Mouse (Mus musculus) neural tube, embryonic 14.5 days (tissue): Measurements from ENCODE around the gene Pvalb. TPM values are rescaled to one million over a fixed set of nuclear protein-coding genes. Genes with fewer than 3 reads are reported as not detected.

Experiments used
- ATAC-seq: fragments of 200-750 bp; cut with Nextera tagmentation; 2 replicates; pipeline ENCODE4 v1.8.0; 2017; ENCODE audit warnings: low read depth, mild to moderate bottlenecking, moderate TSS enrichment, moderate library complexity
- H3K27ac ChIP-seq: fragments of 300-500 bp; sonication (generic); 2 replicates; pipeline ENCODE4 v1.5.1; 2014; ENCODE audit warnings: low read depth, mild to moderate bottlenecking, control low read depth, low read length, moderate library complexity, mixed read lengths
- H3K27me3 ChIP-seq: fragments of 300-500 bp; sonication (generic); 2 replicates; pipeline ENCODE4 v1.6.1; 2014; ENCODE audit warnings: low read length; ENCODE audit not compliant: control insufficient read depth, insufficient read depth
- H3K36me3 ChIP-seq: fragments of 300-500 bp; sonication (generic); 2 replicates; pipeline ENCODE4 v1.6.1; 2014; ENCODE audit warnings: low read length, mixed read lengths; ENCODE audit not compliant: control insufficient read depth, insufficient read depth
- H3K4me1 ChIP-seq: fragments of 300-500 bp; sonication (generic); 2 replicates; pipeline ENCODE4 v1.6.1; 2014; ENCODE audit warnings: low read length; ENCODE audit not compliant: control insufficient read depth, insufficient read depth
- H3K4me2 ChIP-seq: fragments of 300-500 bp; sonication (generic); 2 replicates; pipeline ENCODE4 v1.6.1; 2014; ENCODE audit warnings: mild to moderate bottlenecking, low read depth, low read length, control low read depth
- H3K4me3 ChIP-seq: fragments of 300-500 bp; sonication (generic); 2 replicates; pipeline ENCODE4 v1.5.1; 2014; ENCODE audit warnings: low read depth, low read length, control low read depth, mixed read lengths
- H3K9ac ChIP-seq: fragments of 300-500 bp; sonication (generic); replicated peaks from 2 replicates; pipeline ENCODE4 v1.6.1; 2014; ENCODE audit warnings: low read depth, mild to moderate bottlenecking, control low read depth, low read length, mixed read lengths
- H3K9me3 ChIP-seq: fragments of 300-500 bp; sonication (generic); 2 replicates; pipeline ENCODE4 v1.6.1; 2016; ENCODE audit warnings: low read length; ENCODE audit not compliant: control insufficient read depth
- WGBS: fragments of 180-500 bp; shearing (Covaris S2); extraction: QIAGEN DNeasy Blood & Tissue Kit; methylation state at CpG from one replicate; pipeline ENCODE4 v1.1.7; 2014; 5-methylcytosine and 5-hydroxymethylcytosine counted together
- polyA plus RNA-seq: library from polyadenylated mRNA; unstranded; fragments of >200 nt; fragmentation: Nextera tagmentation; extraction: Ambion mirVana; gene quantifications from 2 replicates; pipeline ENCODE4 v1.2.1, GENCODE M21; 2014

The Pvalb gene
- polyA plus RNA-seq, 1 experiment from 2014 or later, result 0.56 TPM

- H3K27ac ChIP-seq, result no peak overlapping the region
- no peaks in the 10 kb centered on the region for H3K4me1 ChIP-seq
- no peaks in the 10 kb centered on the region for H3K36me3 ChIP-seq
- 94% methylated on average over 6 of the region's 6 CpGs for WGBS
- no peak overlapping the region for H3K9ac ChIP-seq
- H3K4me2 ChIP-seq, result no peak overlapping the region
- no peaks in the 10 kb centered on the region for H3K9me3 ChIP-seq
- no peak overlapping the region for H3K4me3 ChIP-seq
- no peaks in the 10 kb centered on the region for H3K27me3 ChIP-seq
- ATAC-seq, result no peak
These were observed 50.8 kb downstream of the Pvalb start for GRCm38 (mm10) chr15:78155421-78155820.

GRCm38 (mm10) chr15:78153045-78153775 is 53.0 kb downstream of the Pvalb start:
- Histone ChIP-seq H3K9ac (no peak overlapping the region), H3K4me1 (no peaks in the 10 kb centered on the region), H3K4me3 (no peak overlapping the region), H3K36me3 (no peaks in the 10 kb centered on the region), H3K4me2 (no peak overlapping the region), H3K9me3 (no peaks in the 10 kb centered on the region), H3K27ac (no peak overlapping the region), H3K27me3 (no peaks in the 10 kb centered on the region)
- ATAC-seq, result no peak
- 27% methylated on average over 11 of the region's 11 CpGs for WGBS

GRCm38 (mm10) chr15:78148565-78148964 is 57.6 kb downstream of the Pvalb start:
- WGBS, result 76% methylated on average over 7 of the region's 7 CpGs

More at GRCm38 (mm10) chr15:78148565-78148964, 57.6 kb downstream of the Pvalb start:
- Histone ChIP-seq H3K36me3 (no peaks in the 10 kb centered on the region), H3K9me3 (no peaks in the 10 kb centered on the region), H3K27me3 (no peaks in the 10 kb centered on the region), H3K27ac (no peak overlapping the region), H3K4me1 (no peaks in the 10 kb centered on the region), H3K9ac (no peak overlapping the region), H3K4me2 (no peak overlapping the region), H3K4me3 (no peak overlapping the region)
- no peak for ATAC-seq

Other genes starting within 250 kb of the Pvalb start
- 9.0 and 11.2 TPM in 2 replicates for gene Foxred2, start 249.7 kb downstream of the Pvalb start, polyA plus RNA-seq
- 177 TPM in 2 replicates for gene Eif3d, start 235.6 kb downstream of the Pvalb start, polyA plus RNA-seq
- 12.4 and 21.0 TPM in 2 replicates for gene Cacng2, start 86.4 kb downstream of the Pvalb start, polyA plus RNA-seq
- 103 and 105 TPM in 2 replicates for gene Ift27, start 32.3 kb downstream of the Pvalb start, polyA plus RNA-seq
- gene Ncf4, start 38.4 kb upstream of the Pvalb start, polyA plus RNA-seq, result 1.5 TPM in 2 replicates
- gene Csf2rb2, start 99.3 kb upstream of the Pvalb start, polyA plus RNA-seq, result 0.09 and 0.11 TPM in 2 replicates
- gene Csf2rb, start 119.4 kb upstream of the Pvalb start, polyA plus RNA-seq, result 0.53 and 0.56 TPM in 2 replicates
- not detected in 2 replicates for gene Tex33, start 189.5 kb upstream of the Pvalb start, polyA plus RNA-seq
- 16.0 and 20.3 TPM in 2 replicates for gene Tst, start 199.5 kb upstream of the Pvalb start, polyA plus RNA-seq
- gene Mpst, start 200.0 kb upstream of the Pvalb start, polyA plus RNA-seq, result 3.7 and 4.2 TPM in 2 replicates
- 141 and 157 TPM in 2 replicates for gene Kctd17, start 222.2 kb upstream of the Pvalb start, polyA plus RNA-seq